Mouse (Mus musculus): ENCODE results near the gene E2f8. TPM values are rescaled to one million over a fixed set of nuclear protein-coding genes. Genes with fewer than 3 reads are reported as not detected.

E2f8 gene
- polyA plus RNA-seq, 1 experiment = 36.3 TPM

- TF ChIP-seq CTCF (IDR thresholded peaks at IDR 0.05; ENCODE audit: control insufficient read depth, insufficient read depth, low read length) (no peak), POLR2A (IDR thresholded peaks at IDR 0.05; ENCODE audit: borderline replicate concordance, control insufficient read depth, low read depth, low read length) (no peak)
- Histone ChIP-seq H3K27ac (ENCODE audit: control insufficient read depth, insufficient read depth, low read depth, low read length, poor library complexity) (no peak overlapping the region), H3K4me3 (replicated peaks; ENCODE audit: control insufficient read depth, low read depth, low read length) (no peak overlapping the region), H3K4me1 (ENCODE audit: control insufficient read depth, insufficient read depth, low read length) (peaks cover 11% of the 10 kb centered on the region; the same call in 1 of the 2 replicates)
- 25% methylated on average over 9 of the region's 9 CpGs for WGBS
Observed at GRCm38 (mm10) chr7:48898416-48898815, 17.0 kb upstream of the E2f8 start.

GRCm38 (mm10) chr7:48897539-48898163, 16.3 kb upstream of the E2f8 start:
- no peak overlapping the region for H3K27ac ChIP-seq (ENCODE audit: control insufficient read depth, insufficient read depth, low read depth, low read length, poor library complexity)
- H3K4me3 ChIP-seq (replicated peaks; ENCODE audit: control insufficient read depth, low read depth, low read length) = no peak overlapping the region
- 72% methylated on average over 24 of the region's 24 CpGs for WGBS
- peaks cover 12% of the 10 kb centered on the region; the same call in 1 of the 2 replicates for H3K4me1 ChIP-seq (ENCODE audit: control insufficient read depth, insufficient read depth, low read length)
- TF ChIP-seq CTCF (IDR thresholded peaks at IDR 0.05; ENCODE audit: control insufficient read depth, insufficient read depth, low read length) = no peak
- TF ChIP-seq POLR2A (IDR thresholded peaks at IDR 0.05; ENCODE audit: borderline replicate concordance, control insufficient read depth, low read depth, low read length) = no peak

GRCm38 (mm10) chr7:48896051-48896450, 14.7 kb upstream of the E2f8 start:
- 71% methylated on average over 4 of the region's 4 CpGs for WGBS
- Histone ChIP-seq H3K4me3 (replicated peaks; ENCODE audit: control insufficient read depth, low read depth, low read length) (no peak overlapping the region), H3K4me1 (ENCODE audit: control insufficient read depth, insufficient read depth, low read length) (peaks cover 12% of the 10 kb centered on the region; the same call in 1 of the 2 replicates), H3K27ac (ENCODE audit: control insufficient read depth, insufficient read depth, low read depth, low read length, poor library complexity) (no peak overlapping the region)
- TF ChIP-seq CTCF (IDR thresholded peaks at IDR 0.05; ENCODE audit: control insufficient read depth, insufficient read depth, low read length) = no peak
- no peak for TF ChIP-seq POLR2A (IDR thresholded peaks at IDR 0.05; ENCODE audit: borderline replicate concordance, control insufficient read depth, low read depth, low read length)

GRCm38 (mm10) chr7:48895475-48895874, 14.1 kb upstream of the E2f8 start:
- Histone ChIP-seq H3K4me3 (replicated peaks; ENCODE audit: control insufficient read depth, low read depth, low read length) (no peak overlapping the region), H3K4me1 (ENCODE audit: control insufficient read depth, insufficient read depth, low read length) (peaks cover 12% of the 10 kb centered on the region; the same call in 1 of the 2 replicates), H3K27ac (ENCODE audit: control insufficient read depth, insufficient read depth, low read depth, low read length, poor library complexity) (no peak overlapping the region)
- TF ChIP-seq CTCF (IDR thresholded peaks at IDR 0.05; ENCODE audit: control insufficient read depth, insufficient read depth, low read length) (no peak), POLR2A (IDR thresholded peaks at IDR 0.05; ENCODE audit: borderline replicate concordance, control insufficient read depth, low read depth, low read length) (no peak)
- WGBS = 78% methylated on average over 4 of the region's 4 CpGs

GRCm38 (mm10) chr7:48894763-48895162, 13.4 kb upstream of the E2f8 start:
- 62% methylated on average over 6 of the region's 6 CpGs for WGBS
- TF ChIP-seq CTCF (IDR thresholded peaks at IDR 0.05; ENCODE audit: control insufficient read depth, insufficient read depth, low read length) (no peak), POLR2A (IDR thresholded peaks at IDR 0.05; ENCODE audit: borderline replicate concordance, control insufficient read depth, low read depth, low read length) (no peak)
- Histone ChIP-seq H3K4me1 (ENCODE audit: control insufficient read depth, insufficient read depth, low read length) (peaks cover 10% of the 10 kb centered on the region; the same call in 1 of the 2 replicates), H3K27ac (ENCODE audit: control insufficient read depth, insufficient read depth, low read depth, low read length, poor library complexity) (no peak overlapping the region), H3K4me3 (replicated peaks; ENCODE audit: control insufficient read depth, low read depth, low read length) (no peak overlapping the region)

GRCm38 (mm10) chr7:48894152-48894551, 12.8 kb upstream of the E2f8 start:
- TF ChIP-seq CTCF (IDR thresholded peaks at IDR 0.05; ENCODE audit: control insufficient read depth, insufficient read depth, low read length) = peak; percentile 83
- no peak for TF ChIP-seq POLR2A (IDR thresholded peaks at IDR 0.05; ENCODE audit: borderline replicate concordance, control insufficient read depth, low read depth, low read length)
- peaks cover 10% of the 10 kb centered on the region; the same call in 1 of the 2 replicates for H3K4me1 ChIP-seq (ENCODE audit: control insufficient read depth, insufficient read depth, low read length)
- no peak overlapping the region for H3K4me3 ChIP-seq (replicated peaks; ENCODE audit: control insufficient read depth, low read depth, low read length)
- 1% methylated on average over 6 of the region's 6 CpGs for WGBS
- no peak overlapping the region for H3K27ac ChIP-seq (ENCODE audit: control insufficient read depth, insufficient read depth, low read depth, low read length, poor library complexity)

GRCm38 (mm10) chr7:48893093-48893492, 11.7 kb upstream of the E2f8 start:
- no peak overlapping the region for H3K4me3 ChIP-seq (replicated peaks; ENCODE audit: control insufficient read depth, low read depth, low read length)
- peaks cover 6% of the 10 kb centered on the region; the same call in 1 of the 2 replicates for H3K4me1 ChIP-seq (ENCODE audit: control insufficient read depth, insufficient read depth, low read length)
- H3K27ac ChIP-seq (ENCODE audit: control insufficient read depth, insufficient read depth, low read depth, low read length, poor library complexity) = no peak overlapping the region
- no peak for TF ChIP-seq POLR2A (IDR thresholded peaks at IDR 0.05; ENCODE audit: borderline replicate concordance, control insufficient read depth, low read depth, low read length)
- TF ChIP-seq CTCF (IDR thresholded peaks at IDR 0.05; ENCODE audit: control insufficient read depth, insufficient read depth, low read length) = no peak
- WGBS = 51% methylated on average over 7 of the region's 7 CpGs

GRCm38 (mm10) chr7:48891029-48891428, 9.6 kb upstream of the E2f8 start:
- Histone ChIP-seq H3K4me1 (ENCODE audit: control insufficient read depth, insufficient read depth, low read length) (peaks cover 2% of the 10 kb centered on the region; the same call in 1 of the 2 replicates), H3K27ac (ENCODE audit: control insufficient read depth, insufficient read depth, low read depth, low read length, poor library complexity) (no peak overlapping the region), H3K4me3 (replicated peaks; ENCODE audit: control insufficient read depth, low read depth, low read length) (no peak overlapping the region)
- TF ChIP-seq POLR2A (IDR thresholded peaks at IDR 0.05; ENCODE audit: borderline replicate concordance, control insufficient read depth, low read depth, low read length) = no peak
- TF ChIP-seq CTCF (IDR thresholded peaks at IDR 0.05; ENCODE audit: control insufficient read depth, insufficient read depth, low read length) = no peak
- WGBS = 80% methylated on average over 5 of the region's 5 CpGs

Data from bone marrow, adult 2 months (tissue).